Mouse (Mus musculus) liver, embryonic 11.5 days (tissue): Measurements from ENCODE around the gene Ndufb4. TPM values are rescaled to one million over a fixed set of nuclear protein-coding genes. Genes with fewer than 3 reads are reported as not detected.
A peak's percentile ranks its signal among the peaks of the same experiment; 100 is the strongest.

Experiments used
- ATAC-seq: fragments of 200-750 bp; cut with Nextera tagmentation; replicated peaks from 2 replicates; pipeline ENCODE4 v1.8.0; 2017; ENCODE audit warnings: moderate number of reproducible peaks, mild to moderate bottlenecking, moderate TSS enrichment, moderate library complexity; ENCODE audit not compliant: low FRiP score
- DNase-seq: peaks from one replicate; pipeline ENCODE4 v3.0.0-alpha.2; 2017; ENCODE audit warnings: low spot score
- H3K27ac ChIP-seq: fragments of 300-500 bp; sonication (generic); 2 replicates; pipeline ENCODE4 v1.5.1; 2014; ENCODE audit warnings: mild to moderate bottlenecking, low read depth, low read length, control low read depth
- H3K27me3 ChIP-seq: fragments of 300-500 bp; sonication (generic); replicated peaks from 2 replicates; pipeline ENCODE4 v1.6.1; 2014; ENCODE audit warnings: low read length, mixed read lengths; ENCODE audit not compliant: control insufficient read depth, insufficient read depth
- H3K36me3 ChIP-seq: fragments of 300-500 bp; sonication (generic); 2 replicates; pipeline ENCODE4 v1.6.1; 2014; ENCODE audit warnings: mild to moderate bottlenecking, low read length, moderate library complexity, mixed read lengths; ENCODE audit not compliant: control insufficient read depth, insufficient read depth
- H3K4me1 ChIP-seq: fragments of 300-500 bp; sonication (generic); replicated peaks from 2 replicates; pipeline ENCODE4 v1.6.1; 2014; ENCODE audit warnings: low read length, mixed read lengths; ENCODE audit not compliant: control insufficient read depth, insufficient read depth
- H3K4me2 ChIP-seq: fragments of 300-500 bp; sonication (generic); 2 replicates; pipeline ENCODE4 v1.6.1; 2014; ENCODE audit warnings: mild to moderate bottlenecking, control low read depth, moderate library complexity
- H3K4me3 ChIP-seq: fragments of 300-500 bp; sonication (generic); 2 replicates; pipeline ENCODE4 v1.5.1; 2014; ENCODE audit warnings: low read depth, low read length, control low read depth
- H3K9ac ChIP-seq: fragments of 300-500 bp; sonication (generic); 2 replicates; pipeline ENCODE4 v1.6.1; 2014; ENCODE audit warnings: low read depth, low read length, control low read depth
- H3K9me3 ChIP-seq: fragments of 300-500 bp; sonication (generic); 2 replicates; pipeline ENCODE4 v1.6.1; 2016; ENCODE audit warnings: low read length, inconsistent platforms, mixed read lengths; ENCODE audit not compliant: control insufficient read depth
- WGBS: fragments of 180-500 bp; shearing (Covaris S2); extraction: QIAGEN DNeasy Blood & Tissue Kit; methylation state at CpG from one replicate; pipeline ENCODE4 v1.1.7; 2014; 5-methylcytosine and 5-hydroxymethylcytosine counted together
- polyA plus RNA-seq: library from polyadenylated mRNA; unstranded; fragments of >200 nt; fragmentation: Nextera tagmentation; extraction: Ambion mirVana; gene quantifications from 2 replicates; pipeline ENCODE4 v1.2.1, GENCODE M21; 2014

Gene Ndufb4
- polyA plus RNA-seq, 1 experiment from 2014 or later: 72.2 TPM

DNA sequence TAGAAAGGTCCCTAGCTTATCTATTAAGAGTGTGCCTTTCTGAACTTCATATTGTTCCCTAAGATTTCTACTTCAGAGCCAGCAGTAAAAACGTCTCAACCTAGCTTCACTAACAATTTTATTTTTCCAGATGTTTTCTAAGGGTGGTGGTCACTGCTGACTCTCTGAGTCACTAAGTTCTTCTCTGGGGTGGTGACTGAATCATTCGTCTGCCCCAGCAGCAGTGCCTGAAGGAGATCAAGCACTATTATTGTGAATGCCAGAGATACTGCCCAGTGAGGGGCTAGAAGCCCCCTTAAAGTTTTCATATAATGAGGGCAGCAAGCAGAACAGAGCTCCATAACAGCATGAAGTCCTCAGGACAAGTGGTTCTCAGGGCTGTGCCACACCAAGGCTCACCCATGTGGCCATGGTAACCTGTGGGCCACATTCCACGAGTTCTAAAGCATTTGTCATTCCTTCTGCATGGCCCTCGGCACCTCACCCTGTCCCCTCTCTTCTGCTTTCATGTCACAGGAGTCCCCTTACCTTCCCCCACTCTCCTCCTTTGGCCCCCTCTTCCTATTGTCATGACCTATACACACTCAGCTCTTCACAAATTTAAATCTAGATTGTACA, 16.5 kb upstream of the Ndufb4 start:
- H3K4me2 ChIP-seq: no peak overlapping the region
- no peaks in the 10 kb centered on the region for H3K9me3 ChIP-seq
- H3K27ac ChIP-seq: no peak overlapping the region
- no peak for DNase-seq
- no peaks in the 10 kb centered on the region for H3K27me3 ChIP-seq
- 42% methylated on average over 4 of the region's 4 CpGs for WGBS
- no peak overlapping the region for H3K4me3 ChIP-seq
- no peak overlapping the region for H3K9ac ChIP-seq
- no peaks in the 10 kb centered on the region for H3K36me3 ChIP-seq
- ATAC-seq: no peak
- no peaks in the 10 kb centered on the region for H3K4me1 ChIP-seq

DNA sequence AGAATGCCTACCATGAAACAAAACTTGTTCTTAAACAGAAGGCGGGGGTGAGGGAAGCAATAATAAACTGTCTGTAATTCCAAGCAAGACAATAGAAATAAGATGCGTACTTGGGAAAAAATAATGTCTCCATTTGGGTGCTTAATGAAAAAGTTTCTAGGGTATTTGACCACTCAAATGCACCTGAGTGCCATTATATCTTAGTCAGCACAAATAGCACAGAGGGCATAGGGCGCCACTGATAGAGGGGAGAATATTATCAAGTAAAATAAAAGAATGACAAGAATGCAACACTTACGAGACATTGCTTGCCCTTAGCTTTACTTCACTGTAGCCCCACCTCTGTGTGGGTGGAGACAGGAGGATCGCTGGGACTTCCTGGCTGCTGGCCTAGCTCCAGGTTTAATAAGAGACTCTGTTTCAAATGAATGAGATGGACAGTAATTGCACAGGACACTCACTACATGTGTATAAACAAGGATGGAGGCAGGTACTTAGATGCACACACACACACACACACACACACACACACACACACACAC, 11.2 kb upstream of the Ndufb4 start:
- ATAC-seq (no peak), DNase-seq (no peak)
- H3K36me3 ChIP-seq: no peaks in the 10 kb centered on the region
- no peak overlapping the region for H3K4me2 ChIP-seq
- H3K4me1 ChIP-seq: no peaks in the 10 kb centered on the region
- H3K9me3 ChIP-seq: no peaks in the 10 kb centered on the region
- H3K4me3 ChIP-seq: no peak overlapping the region
- no peak overlapping the region for H3K9ac ChIP-seq
- WGBS: 70% methylated on average over 5 of the region's 5 CpGs
- no peaks in the 10 kb centered on the region for H3K27me3 ChIP-seq
- H3K27ac ChIP-seq: no peak overlapping the region

DNA sequence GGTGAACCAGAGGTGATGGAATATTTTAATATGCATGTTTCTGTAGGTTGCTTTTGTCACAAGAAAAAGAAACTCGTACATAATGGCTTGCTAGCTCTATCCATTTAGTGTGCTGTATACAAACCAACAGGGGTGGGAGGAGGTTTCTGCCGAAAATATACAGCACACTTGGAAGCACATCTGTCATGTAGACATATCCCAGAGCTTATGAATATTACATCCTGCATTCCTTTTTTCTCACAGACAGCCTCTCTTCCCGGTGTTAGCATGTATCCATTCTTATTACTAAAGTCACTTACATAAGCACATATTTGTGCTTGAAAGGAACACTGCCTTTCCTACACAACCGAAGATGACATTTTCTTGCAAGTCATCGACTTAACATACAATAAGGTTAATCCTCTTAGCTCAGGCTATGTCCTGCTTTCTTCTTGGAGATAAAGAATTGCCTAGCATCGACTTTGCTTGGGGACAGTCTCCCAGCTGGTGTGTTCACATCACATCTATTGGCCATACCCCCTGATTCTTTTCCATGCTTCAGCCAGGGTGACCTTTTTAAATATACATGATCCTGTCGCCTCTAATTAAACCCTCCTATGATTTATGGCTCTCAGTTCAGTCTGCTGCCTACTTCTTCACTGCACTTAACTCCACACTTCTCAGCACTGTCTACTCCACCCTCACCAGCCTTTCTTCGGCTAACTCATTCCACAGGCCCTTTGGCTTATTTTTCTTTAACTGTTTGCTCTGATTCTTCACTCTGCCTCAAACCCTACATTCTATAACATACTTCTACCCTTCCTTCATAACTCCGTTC, 9.6 kb upstream of the Ndufb4 start:
- Histone ChIP-seq H3K27me3 (no peaks in the 10 kb centered on the region), H3K4me1 (no peaks in the 10 kb centered on the region), H3K9me3 (no peaks in the 10 kb centered on the region), H3K9ac (no peak overlapping the region), H3K4me2 (no peak overlapping the region), H3K36me3 (no peaks in the 10 kb centered on the region), H3K27ac (no peak overlapping the region), H3K4me3 (no peak overlapping the region)
- ATAC-seq: no peak
- DNase-seq: no peak
- 71% methylated on average over 9 of the region's 9 CpGs for WGBS

GRCm38 (mm10) chr16:37656796-37657195, 2.5 kb upstream of the Ndufb4 start:
- Histone ChIP-seq H3K9ac (no peak overlapping the region), H3K4me1 (peaks cover 2% of the 10 kb centered on the region; the same call in 1 of the 2 replicates), H3K4me3 (no peak overlapping the region), H3K27ac (no peak overlapping the region), H3K27me3 (no peaks in the 10 kb centered on the region), H3K9me3 (no peaks in the 10 kb centered on the region), H3K4me2 (no peak overlapping the region), H3K36me3 (no peaks in the 10 kb centered on the region)
- 85% methylated on average over 7 of the region's 7 CpGs for WGBS
- no peak for ATAC-seq
- DNase-seq: no peak

GRCm38 (mm10) chr16:37655756-37656347, 1.6 kb upstream of the Ndufb4 start:
- no peak overlapping the region for H3K9ac ChIP-seq
- DNase-seq (no peak), ATAC-seq (no peak)
- H3K4me3 ChIP-seq: no peak overlapping the region
- WGBS: 40% methylated on average over 4 of the region's 4 CpGs
- H3K36me3 ChIP-seq: no peaks in the 10 kb centered on the region
- peaks cover 7% of the 10 kb centered on the region; the same call in 1 of the 2 replicates for H3K4me1 ChIP-seq
- H3K9me3 ChIP-seq: no peaks in the 10 kb centered on the region
- no peak overlapping the region for H3K27ac ChIP-seq
- no peak overlapping the region for H3K4me2 ChIP-seq
- no peaks in the 10 kb centered on the region for H3K27me3 ChIP-seq

DNA sequence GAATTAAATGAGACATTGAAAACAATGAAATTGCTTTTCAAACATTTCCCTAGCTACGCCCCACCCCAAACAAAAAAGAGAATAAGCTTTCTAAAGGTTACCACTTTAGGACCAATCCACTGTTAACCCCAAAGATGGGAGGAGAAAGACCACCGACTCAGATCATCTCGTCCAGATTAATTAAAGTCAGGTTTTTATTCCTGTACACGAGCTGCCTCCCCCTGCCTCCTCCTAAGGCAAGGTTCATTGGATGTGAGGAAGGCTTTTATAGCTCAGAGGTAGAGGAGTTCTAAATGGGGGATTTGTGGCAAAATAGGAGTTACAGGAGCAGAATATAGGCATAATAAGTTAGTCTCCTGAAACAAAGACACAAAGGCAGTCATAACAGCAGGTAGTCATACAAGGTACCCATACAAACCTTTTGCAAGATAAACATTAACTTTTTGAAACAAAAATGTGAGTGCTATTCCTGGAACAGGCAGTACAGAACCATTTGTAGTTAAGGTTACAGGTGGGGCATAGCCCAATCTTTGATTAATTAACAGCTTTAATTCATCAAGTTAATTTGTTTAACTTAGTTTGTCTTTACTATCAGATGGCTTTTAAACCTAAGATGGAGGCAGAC, 690 bp upstream of the Ndufb4 start:
- no peak overlapping the region; the same call in 1 of the 2 replicates for H3K4me3 ChIP-seq
- no peak for ATAC-seq
- peak overlapping the region; percentile 50 for H3K4me2 ChIP-seq
- no peaks in the 10 kb centered on the region for H3K36me3 ChIP-seq
- H3K27me3 ChIP-seq: no peaks in the 10 kb centered on the region
- peaks cover 7% of the 10 kb centered on the region; the same call in 1 of the 2 replicates for H3K4me1 ChIP-seq
- 61% methylated on average over 4 of the region's 4 CpGs for WGBS
- no peaks in the 10 kb centered on the region for H3K9me3 ChIP-seq
- no peak overlapping the region for H3K27ac ChIP-seq
- DNase-seq: no peak
- H3K9ac ChIP-seq: peak overlapping the region; percentile 87; the same call in 1 of the 2 replicates

DNA sequence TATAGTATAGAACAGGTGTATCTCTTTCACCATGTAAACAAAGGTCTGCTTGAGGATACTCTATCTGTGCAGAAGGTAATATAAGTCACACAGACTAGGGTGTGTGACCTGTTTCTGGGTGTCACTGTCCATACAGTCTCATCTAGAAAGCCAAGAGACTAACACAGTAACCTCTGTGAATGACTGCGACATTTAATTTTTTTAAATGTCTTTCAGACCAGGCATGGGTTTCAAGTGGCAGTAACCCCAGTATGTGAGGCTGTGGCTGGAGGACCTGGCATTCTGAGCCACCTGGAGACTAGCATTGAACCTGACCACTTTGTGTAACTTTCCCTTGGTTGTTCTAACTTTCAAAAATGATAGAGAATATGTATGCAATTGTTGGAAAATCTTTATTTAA, 1.2 kb downstream of the Ndufb4 start:
- Histone ChIP-seq H3K9ac (peak overlapping the region; percentile 27; the same call in 1 of the 2 replicates), H3K4me1 (peaks cover 7% of the 10 kb centered on the region; the same call in 1 of the 2 replicates), H3K27me3 (no peaks in the 10 kb centered on the region), H3K36me3 (peaks cover under 1% of the 10 kb centered on the region), H3K27ac (no peak overlapping the region), H3K9me3 (no peaks in the 10 kb centered on the region), H3K4me2 (peak overlapping the region; percentile 63), H3K4me3 (peak overlapping the region; percentile 83)
- 84% methylated on average over 1 of the region's 1 CpGs for WGBS
- DNase-seq (no peak), ATAC-seq (no peak)

DNA sequence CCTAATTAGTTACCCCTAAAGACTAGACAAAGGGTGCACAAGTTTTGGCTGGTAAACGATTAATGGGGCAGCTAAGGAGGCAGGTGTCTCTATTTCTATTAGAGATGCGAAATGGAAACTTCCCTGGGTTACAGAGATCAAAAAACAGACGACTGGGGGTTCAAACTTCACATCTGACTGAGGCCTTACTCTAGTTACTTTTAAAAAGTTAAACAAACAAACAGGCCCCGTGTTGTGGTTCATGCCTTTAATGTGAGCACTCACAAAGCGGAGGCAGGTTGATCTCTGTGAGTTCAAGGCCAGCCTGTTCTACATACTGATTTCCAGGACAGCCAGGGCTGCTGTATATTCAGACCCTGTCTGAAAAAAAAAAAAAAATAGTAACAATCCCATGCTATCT, 1.6 kb downstream of the Ndufb4 start:
- Histone ChIP-seq H3K4me3 (no peak overlapping the region), H3K9me3 (no peaks in the 10 kb centered on the region), H3K36me3 (peaks cover 4% of the 10 kb centered on the region), H3K27ac (no peak overlapping the region), H3K27me3 (no peaks in the 10 kb centered on the region), H3K9ac (no peak overlapping the region), H3K4me1 (peaks cover 7% of the 10 kb centered on the region; the same call in 1 of the 2 replicates), H3K4me2 (peak overlapping the region; percentile 63)
- DNase-seq: no peak
- 85% methylated on average over 5 of the region's 5 CpGs for WGBS
- ATAC-seq: no peak
